Mouse (Mus musculus): ENCODE measurements around the gene Lcmt2.
A peak's percentile ranks its signal among the peaks of the same experiment; 100 is the strongest.
"Not testable (repeated sequence)": the region's sequence is repeated elsewhere in the genome, so short reads cannot be mapped to it uniquely, and the experiment has no call there.

The Lcmt2 gene

DNA sequence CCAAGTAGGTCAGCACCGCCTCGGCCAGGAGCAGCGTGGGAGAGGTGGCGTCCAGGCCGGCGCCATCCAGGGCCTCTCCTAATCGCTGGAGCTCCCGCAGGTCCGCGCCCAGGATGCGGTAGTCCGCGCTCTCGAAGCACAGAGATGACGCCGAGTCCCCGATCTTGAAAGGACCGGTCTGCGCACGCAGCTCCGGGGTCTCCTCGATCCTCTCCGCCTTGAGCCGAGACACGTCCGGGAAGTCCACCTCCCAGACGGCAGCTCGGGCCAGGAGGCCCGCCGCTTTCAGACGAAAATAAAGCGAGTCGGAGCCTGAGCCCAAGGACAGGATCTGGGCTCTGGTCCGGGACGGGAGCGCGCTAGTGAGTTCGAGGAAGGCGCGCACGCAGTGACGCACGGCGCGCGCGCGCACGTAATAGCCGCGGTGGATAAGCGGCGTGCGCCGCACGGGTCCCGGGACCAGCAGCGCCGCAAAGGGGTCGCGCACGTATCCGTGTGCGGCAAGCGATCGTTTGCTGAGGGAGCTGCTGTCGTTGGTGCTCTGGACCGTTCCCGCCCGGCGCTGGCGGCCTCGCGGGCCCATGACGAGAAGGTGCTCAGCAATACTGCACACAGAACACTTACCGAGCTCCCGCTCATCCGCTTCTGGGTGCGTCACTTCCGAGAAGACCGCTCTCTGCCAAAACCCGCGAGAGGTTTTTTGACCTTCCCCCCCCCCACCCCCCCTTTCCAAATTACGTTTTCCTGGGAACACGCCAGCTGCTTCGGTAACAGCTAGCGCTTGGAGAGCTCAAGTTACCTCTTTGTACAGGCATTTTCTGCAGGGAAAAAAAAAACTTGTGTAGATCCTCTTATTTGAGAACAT lies at the start of gene Lcmt2, which contains the start of gene Adal:
Gene Lcmt2 (minus strand): TSS at position 636 of the 865 bp plus-strand sequence.
Gene Adal (plus strand): TSS at position 411 of the 865 bp plus-strand sequence.
- peak; percentile 93 for DNase-seq

DNA sequence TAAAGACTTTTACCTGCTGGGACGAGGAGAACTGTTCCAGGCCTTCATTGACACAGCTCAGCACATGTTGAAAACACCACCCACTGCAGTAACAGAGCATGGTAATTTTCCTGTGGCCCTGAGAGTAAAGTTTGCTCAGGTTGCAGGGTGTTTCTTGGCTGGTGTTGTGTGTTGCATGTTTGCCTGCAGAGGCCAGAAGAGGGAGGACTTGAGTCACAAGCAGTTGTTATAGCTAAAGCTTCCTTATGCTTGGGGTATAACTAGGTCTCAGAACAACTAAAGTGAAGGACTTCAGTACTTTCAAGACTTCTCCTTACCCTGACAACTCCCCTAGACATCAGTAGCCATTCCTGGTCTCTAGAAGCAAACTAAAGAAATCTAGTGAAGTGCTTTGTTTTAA lies 48.1 kb upstream of the Lcmt2 start:
- no peak for DNase-seq

DNA sequence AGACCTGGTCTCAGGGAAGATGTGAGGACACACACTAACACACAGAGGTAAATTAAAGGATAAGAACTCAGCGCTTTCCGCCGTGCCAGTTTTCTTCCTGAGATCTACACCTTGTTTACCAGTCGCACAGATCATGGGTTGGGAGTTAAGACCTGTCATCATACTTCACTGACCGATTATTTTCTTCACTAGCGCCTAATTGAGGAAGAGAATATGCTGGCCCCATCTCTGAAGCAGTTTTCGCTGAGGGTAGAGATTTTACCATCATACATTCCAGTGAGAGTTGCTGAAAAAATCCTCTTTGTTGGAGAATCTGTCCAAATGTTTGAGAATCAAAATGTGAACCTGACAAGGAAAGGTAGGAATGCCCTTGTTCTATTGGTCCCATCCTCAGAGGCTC lies 43.7 kb upstream of the Lcmt2 start:
- DNase-seq: no peak

DNA sequence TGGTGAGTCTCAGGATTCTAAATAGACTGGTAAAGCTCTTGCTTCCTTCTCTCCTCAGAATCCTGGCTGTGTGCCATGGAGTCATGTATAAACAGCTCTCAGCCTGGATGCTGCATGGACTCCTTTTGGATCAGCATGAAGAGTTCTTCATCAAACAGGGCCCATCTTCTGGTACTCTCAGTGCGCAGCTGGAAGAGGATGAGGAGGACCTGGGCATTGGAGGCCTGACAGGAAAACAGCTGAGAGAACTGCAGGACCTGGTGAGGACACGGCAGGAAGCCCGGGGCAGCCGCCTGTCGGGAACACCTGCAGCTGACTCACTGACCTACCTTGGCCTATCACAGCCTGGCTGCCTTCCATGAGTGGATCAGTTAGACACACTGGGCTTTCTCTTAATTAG lies 43.0 kb upstream of the Lcmt2 start:
- DNase-seq: no peak

DNA sequence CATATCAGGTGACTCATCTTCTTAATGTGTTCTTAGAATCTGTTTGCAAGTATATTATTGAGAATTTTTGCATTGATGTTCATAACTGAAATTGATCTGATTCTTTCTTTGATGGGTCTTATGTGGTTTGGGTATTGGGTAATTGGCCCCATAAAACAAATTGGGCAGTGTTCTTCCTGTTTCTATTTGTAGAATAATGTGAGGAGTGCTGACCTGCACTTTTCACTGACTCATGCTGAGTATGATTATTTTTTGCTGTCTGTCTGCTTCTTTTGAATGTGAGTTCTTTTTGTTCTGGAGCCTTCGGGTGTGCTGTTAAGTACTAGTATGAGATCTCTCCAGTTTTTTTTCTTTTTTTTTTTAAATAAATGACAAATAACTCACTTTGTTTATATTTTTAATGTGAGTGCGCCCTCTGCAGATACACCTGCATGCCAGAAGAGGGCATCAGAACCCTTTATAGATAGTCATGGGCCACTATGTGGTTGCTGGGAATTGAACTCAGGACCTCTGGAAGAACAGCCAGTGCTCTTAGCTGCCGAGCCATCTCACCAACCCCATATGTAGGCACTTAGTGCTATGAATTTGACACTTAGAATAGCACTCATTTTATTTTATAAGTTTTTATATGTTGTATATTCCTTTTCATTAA lies 38.5 kb upstream of the Lcmt2 start:
- DNase-seq: no peak

DNA sequence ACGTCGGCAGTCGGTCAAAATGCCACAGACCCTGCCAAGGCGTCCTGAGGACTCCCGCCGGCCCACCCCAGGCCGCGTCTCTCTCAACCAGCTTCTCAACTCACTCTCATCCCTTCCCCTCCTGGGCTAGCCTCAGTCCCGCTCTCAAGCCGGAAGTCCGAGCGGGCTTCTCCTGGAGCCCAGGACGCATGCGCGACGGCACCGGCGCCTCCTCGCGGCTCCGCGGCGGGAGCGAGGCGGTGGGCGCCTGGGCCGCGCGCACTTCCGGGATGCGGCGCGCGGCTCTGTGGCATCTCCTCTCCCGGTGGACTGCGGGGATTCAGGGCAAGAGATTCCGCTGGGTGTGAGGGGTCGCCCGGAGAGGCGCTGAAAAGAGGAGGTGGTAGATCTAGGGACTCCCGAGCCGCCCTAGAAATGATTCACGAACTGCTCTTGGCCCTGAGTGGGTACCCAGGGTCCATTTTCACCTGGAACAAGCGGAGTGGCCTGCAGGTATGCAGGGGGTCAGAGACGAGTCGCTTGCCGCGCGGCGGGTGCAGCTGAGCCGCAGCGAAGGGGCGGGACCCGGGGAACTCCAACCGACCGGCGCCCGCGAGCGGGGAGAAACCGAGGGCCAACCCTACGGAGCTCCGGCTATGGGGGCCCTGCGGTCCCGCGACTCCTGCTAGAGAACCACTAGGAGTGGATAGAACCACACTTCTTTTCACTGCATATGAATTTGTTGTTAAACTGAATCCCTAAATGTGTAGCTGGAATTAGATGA lies 30.7 kb upstream of the Lcmt2 start, which contains the start of gene Zscan29:
Gene Zscan29 (minus strand): TSS at position 146 of the 763 bp plus-strand sequence.
- peak; percentile 84 for DNase-seq

DNA sequence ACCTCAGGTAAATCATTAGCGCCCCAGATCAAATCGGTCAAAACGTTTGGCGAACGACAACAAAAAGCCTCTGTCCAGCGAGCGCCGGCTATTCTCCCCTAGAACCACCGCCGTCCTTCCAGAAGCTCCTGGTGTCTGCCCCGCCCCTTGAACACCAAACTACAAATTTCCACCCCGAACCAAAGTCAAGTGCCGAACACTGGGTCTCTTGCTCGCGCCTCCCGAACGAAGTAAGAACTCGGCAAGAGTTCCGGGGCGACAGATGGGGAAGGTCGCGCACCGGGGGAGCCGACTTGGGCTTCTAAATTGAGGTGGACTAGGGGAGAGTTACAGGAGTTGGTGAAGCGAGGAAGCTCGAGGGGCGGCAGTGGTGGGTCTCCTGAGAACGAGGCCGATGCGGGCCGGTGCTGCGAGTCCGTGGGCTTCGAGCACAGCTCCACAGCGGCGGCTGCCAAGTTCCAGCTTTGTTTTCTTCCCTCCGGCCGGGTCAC lies 30.1 kb upstream of the Lcmt2 start, which contains the start of gene Tubgcp4:
Gene Tubgcp4 (plus strand): TSS at position 174 of the 491 bp plus-strand sequence.
- no peak for DNase-seq

DNA sequence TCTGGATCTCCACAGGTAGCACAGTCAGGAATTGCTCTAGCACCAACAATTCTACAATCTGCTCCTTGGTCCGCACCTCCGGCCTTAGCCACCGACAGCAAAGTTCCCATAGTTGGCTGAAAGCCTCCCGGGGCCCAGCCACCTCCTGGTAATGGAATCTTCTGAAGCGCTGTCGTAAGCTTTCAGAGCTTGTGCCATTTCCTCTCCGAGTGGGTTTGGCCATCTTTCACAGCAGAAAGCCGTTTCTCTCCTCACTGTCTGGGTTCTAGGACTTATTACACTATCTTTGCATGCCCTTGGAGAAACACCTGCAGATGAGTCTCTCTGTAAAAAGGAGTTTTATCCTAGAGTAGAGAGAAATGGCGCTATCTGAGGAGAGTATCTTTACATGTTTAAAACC lies 29.4 kb upstream of the Lcmt2 start:
- DNase-seq: no peak

DNA sequence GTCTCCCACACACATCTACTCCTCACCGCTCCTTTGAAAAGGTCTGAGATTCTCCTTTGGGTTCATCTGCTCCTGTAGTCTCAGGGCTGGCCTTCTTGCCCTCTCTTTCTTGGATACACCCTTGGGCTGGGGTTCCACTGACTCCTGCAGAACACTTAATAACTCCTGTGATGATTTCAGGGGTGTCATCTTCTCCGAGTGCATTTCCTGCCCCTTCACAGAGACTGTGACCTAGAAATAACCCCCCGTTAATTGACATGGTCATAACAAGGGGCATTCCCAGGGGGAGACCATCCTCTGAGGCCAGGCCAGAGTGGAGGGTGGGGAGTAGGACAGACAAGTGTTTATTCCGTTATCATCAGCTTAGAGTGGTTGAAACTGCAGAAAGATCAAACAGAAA lies 28.7 kb upstream of the Lcmt2 start:
- no peak for DNase-seq

DNA sequence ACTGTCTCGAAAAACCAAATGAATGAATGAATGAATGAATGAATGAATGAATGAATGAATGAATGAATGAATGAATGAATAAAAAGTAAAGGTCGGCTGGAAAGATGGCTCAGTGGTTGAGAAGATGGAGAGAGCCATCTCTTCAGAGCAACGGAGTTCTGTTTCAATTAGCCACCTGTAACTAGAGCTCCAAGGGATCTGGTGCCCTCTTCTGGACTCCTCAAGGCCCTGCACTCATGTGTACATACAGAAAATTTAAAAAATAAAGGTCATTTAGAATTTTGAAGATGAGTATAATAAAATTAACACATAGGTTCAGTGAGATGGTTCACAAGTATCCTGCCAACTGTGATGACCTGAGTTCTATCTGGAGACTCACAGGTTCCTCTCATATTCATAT lies 12.6 kb upstream of the Lcmt2 start:
- no peak for DNase-seq

DNA sequence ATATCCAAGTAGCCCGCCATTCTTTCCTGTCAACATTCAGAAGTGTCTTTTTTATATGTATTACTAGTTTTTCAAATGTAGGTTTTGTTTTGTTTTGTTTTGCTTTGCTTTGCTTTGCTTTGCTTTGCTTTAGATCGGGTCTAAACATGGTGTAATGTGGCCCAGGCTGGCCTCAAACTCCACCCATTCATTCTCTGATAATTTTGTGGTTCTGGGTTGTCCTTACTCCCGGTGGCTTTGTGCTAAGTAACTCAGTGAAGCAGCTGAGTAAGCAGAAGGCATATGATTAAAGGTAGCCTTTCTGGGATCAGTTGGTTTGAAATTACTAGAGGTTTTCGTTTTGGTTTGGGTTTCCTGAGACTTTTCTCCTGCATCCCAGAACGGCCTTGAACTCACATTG lies 9.2 kb upstream of the Lcmt2 start:
- DNase-seq: no peak

DNA sequence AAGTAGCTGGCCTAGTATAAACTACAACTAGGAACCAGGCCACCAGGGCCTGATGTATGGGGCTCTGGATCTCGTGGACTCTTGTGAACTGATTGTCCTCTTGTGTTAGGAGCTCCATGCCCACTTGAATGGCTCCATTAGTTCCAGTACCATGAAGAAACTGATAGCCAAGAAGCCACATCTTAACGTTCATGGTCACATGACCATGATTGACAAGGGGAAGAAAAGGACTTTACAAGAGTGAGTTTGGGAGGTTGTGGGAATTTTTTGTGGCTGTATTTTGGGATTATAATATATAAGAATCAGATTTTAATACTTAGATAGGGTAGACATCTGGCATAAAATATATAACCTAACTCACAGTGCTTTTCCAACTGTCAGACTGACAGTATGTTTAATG lies 2.0 kb upstream of the Lcmt2 start:
- no peak for DNase-seq

DNA sequence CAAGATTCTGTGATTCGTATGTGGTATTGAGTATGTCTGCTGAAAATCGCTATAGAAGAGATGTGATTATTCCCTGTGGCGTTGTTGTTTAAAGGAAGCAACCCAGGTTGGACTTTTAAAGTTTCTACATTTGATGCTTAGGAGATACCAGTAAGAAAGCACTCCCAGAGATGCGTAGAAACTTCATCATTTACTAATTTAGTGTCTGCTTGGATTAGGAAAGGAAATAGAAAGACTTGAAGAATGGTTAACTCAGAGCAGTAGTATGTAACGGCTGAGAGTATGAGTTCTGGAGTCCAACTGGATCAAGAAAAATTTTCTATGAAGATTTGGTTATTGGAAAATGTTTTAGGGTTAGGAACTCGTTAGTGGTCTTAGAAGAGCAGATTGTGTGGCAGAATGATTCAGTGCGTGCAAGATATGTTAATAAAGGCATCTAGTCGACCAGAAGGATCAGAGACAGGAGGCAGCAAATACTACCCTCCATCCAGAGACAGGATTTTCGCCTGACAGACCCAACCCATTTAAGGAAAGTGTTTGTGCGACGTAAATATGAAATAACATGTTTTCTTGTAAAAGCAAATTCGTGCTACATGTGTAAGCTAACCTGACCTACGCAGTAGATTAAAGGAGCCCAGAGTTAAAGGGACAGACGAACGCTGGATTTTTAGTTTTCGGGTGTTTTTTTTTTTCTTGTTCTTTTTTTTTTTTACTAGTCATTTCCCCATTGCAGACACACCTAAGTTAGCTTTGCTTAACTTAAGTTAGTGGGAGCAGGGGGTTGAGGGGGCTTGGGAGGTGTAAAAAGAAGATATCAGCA lies 973 bp upstream of the Lcmt2 start:
- no peak for DNase-seq

DNA sequence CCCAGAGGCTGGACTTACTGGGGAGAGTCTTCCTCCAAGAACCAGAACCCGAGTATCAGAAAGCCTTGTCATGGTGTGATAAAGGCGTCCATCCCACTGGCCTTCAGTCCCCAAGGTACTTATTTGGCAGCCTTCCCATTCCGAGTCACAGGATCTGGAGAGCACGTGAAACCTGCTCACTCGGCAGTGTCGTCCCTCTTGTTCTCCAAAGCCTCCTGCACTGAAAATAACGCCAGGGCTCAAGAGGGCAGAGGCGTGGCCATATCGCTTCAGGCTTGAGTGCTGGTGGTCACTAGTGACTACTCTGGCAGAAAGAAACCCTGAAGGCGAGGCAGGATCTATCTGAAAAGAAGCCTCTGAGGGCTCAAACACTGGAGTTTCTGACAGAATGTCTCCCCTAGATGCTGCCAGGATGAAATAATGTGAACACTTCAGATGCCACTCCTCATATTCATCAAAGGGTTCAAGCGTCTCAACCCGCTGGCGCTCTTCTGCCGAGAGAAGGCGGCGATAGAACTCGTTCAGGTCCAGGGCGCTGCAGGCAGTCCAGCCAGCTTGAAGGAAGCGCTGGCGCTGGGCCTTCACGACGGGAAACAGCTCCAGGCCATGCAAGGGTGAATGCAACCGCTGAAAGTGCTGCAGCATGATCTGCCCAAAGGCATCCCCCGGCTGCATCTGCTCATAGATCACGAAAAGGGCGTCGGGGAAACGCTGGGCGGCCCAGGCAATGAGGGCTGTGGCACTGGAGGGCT lies 1.0 kb downstream of the Lcmt2 start:
- DNase-seq: peak; percentile 14

DNA sequence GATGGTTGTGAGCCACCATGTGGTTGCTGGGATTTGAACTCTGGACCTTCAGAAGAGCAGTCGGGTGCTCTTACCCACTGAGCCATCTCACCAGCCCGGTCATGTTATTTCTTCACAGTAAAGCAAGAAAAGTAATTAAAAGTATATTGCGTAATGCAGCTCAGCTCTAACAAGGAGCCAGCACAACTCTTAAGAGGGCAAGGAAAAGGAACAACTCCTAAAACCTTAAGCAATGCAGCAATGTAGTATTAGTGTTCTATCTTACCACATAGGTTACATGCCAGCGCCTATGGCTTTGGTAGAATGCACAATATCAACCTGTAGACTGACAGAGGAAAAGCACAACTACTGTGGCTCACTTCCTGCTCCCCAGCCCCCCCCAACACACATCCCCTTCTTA lies 3.1 kb downstream of the Lcmt2 start:
- no peak for DNase-seq

DNA sequence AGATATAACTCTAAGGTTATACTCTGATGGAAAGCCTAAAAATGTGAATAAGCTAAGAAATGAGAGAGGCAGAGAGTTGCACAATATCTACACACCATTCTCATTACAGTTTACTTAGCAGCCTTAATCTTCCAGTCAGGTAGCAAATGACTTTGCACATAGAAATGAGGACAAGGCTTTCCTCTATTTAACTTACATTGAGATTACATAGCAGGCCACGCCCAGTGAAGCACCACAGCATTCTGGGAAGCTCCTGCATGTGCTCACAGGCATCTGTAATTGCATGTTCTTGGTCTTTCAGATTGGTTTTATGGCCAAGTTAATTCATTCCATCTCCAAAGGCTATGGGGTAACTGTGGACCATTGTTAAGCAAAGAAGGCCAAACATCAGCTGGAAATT lies 7.6 kb downstream of the Lcmt2 start:
- no peak for DNase-seq

DNA sequence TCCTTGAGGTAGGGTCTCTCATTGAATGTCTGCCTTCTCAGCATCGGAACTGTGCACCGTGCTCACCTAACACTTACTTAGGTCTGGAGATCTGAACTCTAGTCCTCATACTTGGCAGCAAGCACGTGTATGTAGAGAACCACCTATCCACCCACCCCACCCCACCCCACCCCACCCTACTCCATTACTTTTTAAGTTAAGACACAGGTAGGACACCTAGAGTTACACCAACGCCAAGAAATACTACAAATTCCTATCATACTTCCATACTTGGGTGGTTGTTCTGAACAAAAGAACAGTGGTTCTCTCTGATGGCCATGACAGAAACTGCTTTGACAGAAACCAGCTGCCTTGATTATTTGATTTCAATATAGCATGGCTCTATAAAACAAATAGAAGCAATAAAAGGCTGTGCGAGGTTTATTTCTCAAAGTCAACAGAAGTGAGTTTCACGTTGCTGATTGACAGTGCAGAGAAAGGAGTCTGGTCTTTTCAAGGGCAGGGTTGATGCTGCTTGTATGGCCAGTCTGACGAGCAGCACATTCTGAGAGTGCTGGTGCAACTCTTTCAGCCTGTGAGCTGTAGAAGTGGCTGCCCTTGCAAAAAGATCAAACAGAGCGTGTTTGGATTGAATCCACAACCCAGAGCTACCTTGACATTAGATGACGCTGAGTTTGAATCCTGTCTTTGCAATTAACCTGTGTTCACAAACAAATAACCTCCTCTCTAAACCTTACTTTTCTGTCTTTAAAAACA lies 11.4 kb downstream of the Lcmt2 start:
- no peak for DNase-seq

DNA sequence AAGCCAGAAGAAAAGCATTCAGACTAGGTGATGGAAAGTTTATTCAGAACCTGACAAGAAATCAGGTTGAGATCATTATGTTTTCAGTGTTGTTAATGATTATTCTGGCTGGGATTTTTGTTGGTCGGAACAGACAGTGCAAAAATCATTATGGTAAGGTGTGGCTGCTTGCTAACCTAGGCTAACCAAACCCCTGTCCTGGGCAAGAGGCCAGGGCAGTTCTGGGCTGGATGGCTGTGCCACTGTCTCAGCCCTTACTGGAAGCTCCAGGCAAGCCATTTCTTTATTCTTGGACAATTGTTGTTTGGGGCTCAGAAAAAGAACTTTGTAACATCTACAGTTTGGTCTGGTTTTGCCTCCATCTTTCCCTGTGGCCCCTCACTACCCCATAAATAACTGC lies 12.9 kb downstream of the Lcmt2 start:
- DNase-seq: no peak

DNA sequence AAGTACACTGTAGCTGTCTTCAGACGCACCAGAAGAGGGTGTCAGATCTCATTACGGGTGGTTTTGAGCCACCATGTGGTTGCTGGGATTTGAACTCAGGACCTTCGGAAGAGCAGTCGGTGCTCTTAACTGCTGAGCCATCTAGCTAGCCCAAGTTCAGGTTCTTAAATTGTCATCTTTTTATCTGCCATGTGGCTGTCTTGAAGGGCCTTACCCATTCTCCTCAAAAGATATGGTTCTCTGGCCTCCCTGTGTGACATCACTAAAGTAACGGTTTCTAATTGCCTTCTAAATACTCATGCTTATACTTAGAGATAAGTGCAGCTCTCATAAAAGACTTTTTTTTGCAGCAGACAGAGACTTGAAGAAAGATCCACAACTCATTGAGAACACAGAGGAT lies 14.2 kb downstream of the Lcmt2 start:
- DNase-seq: not testable (repeated sequence)

DNA sequence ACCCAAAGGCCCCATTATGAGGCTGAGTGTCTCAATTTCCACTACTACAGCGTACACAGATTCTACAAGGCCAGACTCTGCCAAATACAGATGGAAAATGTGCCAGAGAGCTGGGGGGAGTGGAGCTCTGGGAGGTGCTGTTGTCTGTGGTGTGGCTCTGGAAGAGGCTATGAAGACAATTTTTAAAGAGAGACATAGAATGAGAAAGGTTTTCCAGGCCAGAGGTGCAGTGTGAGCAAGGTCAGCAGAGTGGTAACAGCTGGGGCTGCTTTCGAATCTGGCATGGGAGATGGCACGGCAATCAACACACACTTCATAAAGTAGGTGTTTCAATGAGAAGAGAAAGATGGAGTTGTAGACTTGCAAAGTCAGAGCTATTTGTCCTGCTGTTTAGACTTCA lies 21.2 kb downstream of the Lcmt2 start:
- DNase-seq: no peak

DNA sequence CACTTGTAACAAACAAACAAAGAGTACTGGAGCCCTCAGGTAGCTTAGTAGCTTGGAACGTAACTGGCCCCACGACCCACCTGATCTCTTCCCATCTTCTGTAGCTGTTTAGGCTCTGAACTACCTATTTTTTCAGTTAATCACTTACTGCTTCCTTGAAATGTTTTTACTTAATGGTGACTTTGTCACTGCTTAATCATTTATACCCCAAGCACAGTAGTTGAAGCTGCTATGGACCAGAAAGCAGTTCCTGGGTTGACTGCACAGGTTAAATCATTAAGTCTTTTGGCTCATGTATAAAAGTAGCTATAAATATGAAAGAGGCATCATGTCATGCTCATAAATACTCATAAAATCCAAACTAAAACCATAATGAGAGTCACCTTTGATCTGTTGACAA lies 25.0 kb downstream of the Lcmt2 start:
- DNase-seq: no peak
